Mouse (Mus musculus) heart, adult 18-20 months (tissue): ENCODE measurements around the gene Pla1a. TPM values are rescaled to one million over a fixed set of nuclear protein-coding genes. Genes with fewer than 3 reads are reported as not detected.

Experiments used
- total RNA-seq, 2 experiments: library from RNA; stranded (reverse); gene quantifications; 2 replicates each; pipeline ENCODE4 v1.2.3; 2021

Gene Pla1a
- total RNA-seq, 2 experiments from 2014 or later, result 6.2 to 8.7 TPM

Other genes with a start within 250 kb of the Pla1a start
- not detected for gene Nr1i2, start 138.3 kb downstream of the Pla1a start, total RNA-seq
- gene Maats1, start 91.0 kb downstream of the Pla1a start, total RNA-seq, result under 1 TPM in 1 of 2 experiments, not detected in 1; 0.13 TPM
- 100 to 1,000 TPM; 345 to 380 TPM for gene Cox17, start 86.2 kb downstream of the Pla1a start, total RNA-seq
- gene Gm21987, start 86.1 kb downstream of the Pla1a start, total RNA-seq, result 1 to 10 TPM in 1 of 2 experiments, not detected in 1; 1.4 TPM
- 100 to 1,000 TPM; 515 to 590 TPM for gene Popdc2, start 70.9 kb downstream of the Pla1a start, total RNA-seq
- 10 to 100 TPM; 25.6 to 26.8 TPM for gene Adprh, start 19.6 kb upstream of the Pla1a start, total RNA-seq
- under 1 TPM; 0.39 to 0.94 TPM for gene Cd80, start 22.4 kb upstream of the Pla1a start, total RNA-seq
- gene Timmdc1, start 89.5 kb upstream of the Pla1a start, total RNA-seq, result 10 to 100 TPM; 67.1 to 68.3 TPM
- gene Poglut1, start 117.1 kb upstream of the Pla1a start, total RNA-seq, result 10 to 100 TPM; 10.5 to 13.2 TPM
- 10 to 100 TPM; 19.1 to 23.9 TPM for gene Tmem39a, start 125.6 kb upstream of the Pla1a start, total RNA-seq